Mouse (Mus musculus) kidney, postnatal 36 days (tissue): ENCODE data around the gene Syap1.

Source experiments
- DNase-seq, 2 experiments: peaks; one replicate each; pipeline ENCODE4 v3.0.0; 2021 to 2022; ENCODE audit warnings: mixed read lengths in 2 of 2

Syap1 gene

GRCm38 (mm10) chrX:162829741-162830140 is 58.5 kb downstream of the Syap1 start:
- DNase-seq, result peak; percentile 48 to 67

GRCm38 (mm10) chrX:162829203-162829708 is 59.0 kb downstream of the Syap1 start, which contains the start of gene Txlng:
Gene Txlng, minus strand, starts transcription at chrX:162829454.
- peak; percentile 95 to 98 for DNase-seq

GRCm38 (mm10) chrX:162828783-162829182 is 59.5 kb downstream of the Syap1 start:
- DNase-seq, result peak in 1 of 2 experiments; percentile 5

- DNase-seq, result peak in 1 of 2 experiments; percentile 7
These were observed 60.2 kb downstream of the Syap1 start for GRCm38 (mm10) chrX:162828016-162828415.
